Mouse (Mus musculus) heart, postnatal 0 days (tissue): ENCODE measurements at regions not wholly inside any gene's neighbourhood (a gene's known extent, or its start where the extent isn't known, plus 50 kb on each side); places are given as distances from the start of the nearest gene placed in this dataset.
A peak's percentile ranks its signal among the peaks of the same experiment; 100 is the strongest.

Experiments
- ATAC-seq: fragments of 200-750 bp; cut with Nextera tagmentation; 2 replicates; pipeline ENCODE4 v1.8.0; 2017; ENCODE audit warnings: low read depth, moderate number of reproducible peaks, moderate library complexity; ENCODE audit not compliant: insufficient read depth
- DNase-seq: peaks from one replicate; pipeline ENCODE4 v3.0.0-alpha.2; 2016; ENCODE audit warnings: low spot score
- H3K27ac ChIP-seq: fragments of 300-500 bp; sonication (generic); 2 replicates; pipeline ENCODE4 v1.5.1; 2014; ENCODE audit warnings: low read depth, mild to moderate bottlenecking
- H3K27me3 ChIP-seq: fragments of 300-500 bp; sonication (generic); 2 replicates; pipeline ENCODE4 v1.6.1; 2014; ENCODE audit warnings: low read length, mixed read lengths; ENCODE audit not compliant: control insufficient read depth, insufficient read depth
- H3K36me3 ChIP-seq: fragments of 300-500 bp; sonication (generic); replicated peaks from 2 replicates; pipeline ENCODE4 v1.6.1; 2014; ENCODE audit warnings: low read length, mixed read lengths; ENCODE audit not compliant: control insufficient read depth, insufficient read depth
- H3K4me1 ChIP-seq: fragments of 300-500 bp; sonication (generic); 2 replicates; pipeline ENCODE4 v1.6.1; 2014; ENCODE audit warnings: antibody characterized with exemption; ENCODE audit not compliant: control insufficient read depth, insufficient read depth
- H3K4me2 ChIP-seq: fragments of 300-500 bp; sonication (generic); 2 replicates; pipeline ENCODE4 v1.6.1; 2014; ENCODE audit warnings: low read depth, mild to moderate bottlenecking, low read length, moderate library complexity
- H3K4me3 ChIP-seq: fragments of 300-500 bp; sonication (generic); 2 replicates; pipeline ENCODE4 v1.5.1; 2014; ENCODE audit warnings: low read depth, low read length
- H3K9ac ChIP-seq: fragments of 300-500 bp; sonication (generic); replicated peaks from 2 replicates; pipeline ENCODE4 v1.6.1; 2014; ENCODE audit warnings: low read depth, low read length, mixed read lengths
- H3K9me3 ChIP-seq: fragments of 300-500 bp; sonication (generic); replicated peaks from 2 replicates; pipeline ENCODE4 v1.6.1; 2016; ENCODE audit warnings: low read length; ENCODE audit not compliant: control insufficient read depth
- CTCF ChIP-seq: IDR thresholded peaks from 2 replicates; pipeline ENCODE4 v1.5.1; 2016; ENCODE audit warnings: antibody characterized with exemption, control low read depth, low read depth
- EP300 ChIP-seq: IDR thresholded peaks from 2 replicates; pipeline ENCODE4 v1.6.1; 2016; ENCODE audit warnings: antibody characterized with exemption, low read depth
- WGBS: fragments of 180-500 bp; shearing (Covaris S2); extraction: QIAGEN DNeasy Blood & Tissue Kit; methylation state at CpG from one replicate; pipeline ENCODE4 v1.1.7; 2014; 5-methylcytosine and 5-hydroxymethylcytosine counted together

- Histone ChIP-seq H3K4me1 (peaks cover 5% of the 10 kb centered on the region), H3K9me3 (no peaks in the 10 kb centered on the region), H3K36me3 (no peaks in the 10 kb centered on the region), H3K27ac (no peak overlapping the region), H3K4me2 (peak overlapping the region; percentile 60), H3K4me3 (peak overlapping the region; percentile 40), H3K27me3 (peaks cover 19% of the 10 kb centered on the region), H3K9ac (no peak overlapping the region)
- ATAC-seq (no peak), DNase-seq (no peak)
- under 1% methylated on average over 29 of the region's 29 CpGs for WGBS
- TF ChIP-seq CTCF: no peak
- TF ChIP-seq EP300: no peak
These were observed 559.7 kb downstream of the Nedd1 start for GRCm38 (mm10) chr10:92162473-92163011.

- 23% methylated on average over 9 of the region's 9 CpGs for WGBS
- H3K9ac ChIP-seq: no peak overlapping the region
- peaks cover 5% of the 10 kb centered on the region for H3K4me1 ChIP-seq
- ATAC-seq: no peak
- no peak for DNase-seq
- no peaks in the 10 kb centered on the region for H3K36me3 ChIP-seq
- TF ChIP-seq EP300: no peak
- no peak for TF ChIP-seq CTCF
- H3K27ac ChIP-seq: no peak overlapping the region
- no peaks in the 10 kb centered on the region for H3K9me3 ChIP-seq
- H3K27me3 ChIP-seq: peaks cover 19% of the 10 kb centered on the region
- no peak overlapping the region for H3K4me3 ChIP-seq
- H3K4me2 ChIP-seq: no peak overlapping the region
These were observed 560.7 kb downstream of the Nedd1 start for GRCm38 (mm10) chr10:92161501-92161900.

GRCm38 (mm10) chr10:92146263-92146662 is 576.0 kb downstream of the Nedd1 start:
- H3K27ac ChIP-seq: no peak overlapping the region
- no peaks in the 10 kb centered on the region for H3K4me1 ChIP-seq
- DNase-seq (no peak), ATAC-seq (no peak)
- H3K4me2 ChIP-seq: no peak overlapping the region
- no peaks in the 10 kb centered on the region for H3K27me3 ChIP-seq
- H3K9me3 ChIP-seq: no peaks in the 10 kb centered on the region
- H3K4me3 ChIP-seq: no peak overlapping the region
- TF ChIP-seq CTCF: no peak
- TF ChIP-seq EP300: no peak
- H3K36me3 ChIP-seq: no peaks in the 10 kb centered on the region
- 69% methylated on average over 3 of the region's 3 CpGs for WGBS
- H3K9ac ChIP-seq: no peak overlapping the region

- no peak for DNase-seq
- no peaks in the 10 kb centered on the region for H3K4me1 ChIP-seq
- TF ChIP-seq EP300 (no peak), CTCF (no peak)
- H3K9me3 ChIP-seq: no peaks in the 10 kb centered on the region
- H3K9ac ChIP-seq: no peak overlapping the region
- H3K4me3 ChIP-seq: no peak overlapping the region
- H3K4me2 ChIP-seq: no peak overlapping the region
- ATAC-seq: no peak
- no peaks in the 10 kb centered on the region for H3K27me3 ChIP-seq
- WGBS: 85% methylated on average over 5 of the region's 5 CpGs
- no peaks in the 10 kb centered on the region for H3K36me3 ChIP-seq
- H3K27ac ChIP-seq: no peak overlapping the region
These were observed 586.7 kb downstream of the Nedd1 start for GRCm38 (mm10) chr10:92135521-92135920.

- no peak for TF ChIP-seq CTCF
- TF ChIP-seq EP300: no peak
- ATAC-seq (no peak), DNase-seq (no peak)
- Histone ChIP-seq H3K27me3 (no peaks in the 10 kb centered on the region), H3K4me3 (no peak overlapping the region), H3K9ac (no peak overlapping the region), H3K4me2 (no peak overlapping the region), H3K9me3 (no peaks in the 10 kb centered on the region), H3K27ac (no peak overlapping the region), H3K4me1 (no peaks in the 10 kb centered on the region), H3K36me3 (no peaks in the 10 kb centered on the region)
- WGBS: 34% methylated on average over 2 of the region's 2 CpGs
These were observed 609.4 kb downstream of the Nedd1 start for GRCm38 (mm10) chr10:92112790-92113189.

GRCm38 (mm10) chr10:92106331-92106730 is 615.9 kb downstream of the Nedd1 start:
- 64% methylated on average over 6 of the region's 6 CpGs for WGBS
- H3K9ac ChIP-seq: no peak overlapping the region
- H3K4me3 ChIP-seq: no peak overlapping the region
- no peaks in the 10 kb centered on the region for H3K27me3 ChIP-seq
- H3K27ac ChIP-seq: no peak overlapping the region
- H3K36me3 ChIP-seq: no peaks in the 10 kb centered on the region
- ATAC-seq: no peak
- TF ChIP-seq CTCF: no peak
- no peak overlapping the region for H3K4me2 ChIP-seq
- H3K4me1 ChIP-seq: no peaks in the 10 kb centered on the region
- no peak for DNase-seq
- H3K9me3 ChIP-seq: no peaks in the 10 kb centered on the region
